Mouse (Mus musculus): ENCODE measurements around the gene Lhx3. TPM values are rescaled to one million over a fixed set of nuclear protein-coding genes. Genes with fewer than 3 reads are reported as not detected.
A peak's percentile ranks its signal among the peaks of the same experiment; 100 is the strongest.

The Lhx3 gene
- total RNA-seq, 2 experiments from 2014 or later = not detected

DNA sequence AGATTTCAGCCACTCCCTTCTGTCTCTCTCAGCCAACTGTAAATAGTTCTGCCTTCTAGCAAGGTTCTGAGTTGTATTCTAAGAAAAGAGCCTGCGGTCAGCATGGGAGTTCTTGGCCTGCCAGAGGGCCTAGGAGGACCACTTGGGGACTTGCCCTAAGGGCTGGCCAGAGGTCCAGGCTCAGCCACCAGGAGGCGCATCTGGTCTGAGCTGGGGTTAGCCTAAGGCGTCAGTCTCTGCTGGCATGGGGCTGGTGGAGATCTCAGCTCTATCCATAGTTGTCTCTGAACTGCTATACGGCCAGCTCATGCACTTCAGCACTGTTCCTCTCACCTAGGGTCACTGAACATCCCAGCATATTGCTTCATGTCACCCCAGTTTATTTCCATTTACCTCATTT is 54.8 kb downstream of the Lhx3 start:
- peak; percentile 44 to 71 for DNase-seq
- intact Hi-C loops (cut with DNase I) = loop anchor here (5.0 kb wide), 1 partner anchor 74 kb away; no protein-coding TSS in a partner anchor

Other genes starting within 250 kb of the Lhx3 start
- gene Camsap1, start 225.0 kb downstream of the Lhx3 start, total RNA-seq (2021) = 10 to 100 TPM; 28.4 to 37.7 TPM
- gene Ubac1, start 186.5 kb downstream of the Lhx3 start, total RNA-seq (2021) = 10 to 100 TPM; 82.3 to 86.5 TPM
- gene Nacc2, start 85.1 kb downstream of the Lhx3 start, total RNA-seq (2021) = 10 to 100 TPM; 16.3 to 19.1 TPM
- gene Qsox2, start 29.2 kb upstream of the Lhx3 start, total RNA-seq (2021) = 10 to 100 TPM; 13.8 to 16.1 TPM
- under 1 TPM; 0.10 to 0.17 TPM for gene Ccdc187, start 86.3 kb upstream of the Lhx3 start, total RNA-seq (2021)
- 100 to 1,000 TPM; 200 to 237 TPM for gene Gpsm1, start 107.2 kb upstream of the Lhx3 start, total RNA-seq (2021)
- 10 to 100 TPM; 15.5 to 16.3 TPM for gene Dnlz, start 143.8 kb upstream of the Lhx3 start, total RNA-seq (2021)
- gene Card9, start 152.6 kb upstream of the Lhx3 start, total RNA-seq (2021) = 1 to 10 TPM; 1.3 to 1.5 TPM
- 10 to 100 TPM; 11.8 to 13.3 TPM for gene Snapc4, start 172.4 kb upstream of the Lhx3 start, total RNA-seq (2021)
- 10 to 100 TPM; 55.4 to 58.6 TPM for gene Entr1, start 181.0 kb upstream of the Lhx3 start, total RNA-seq (2021)
- 100 to 1,000 TPM; 118 to 121 TPM for gene Pmpca, start 181.1 kb upstream of the Lhx3 start, total RNA-seq (2021)
- 10 to 100 TPM; 15.6 to 15.9 TPM for gene Inpp5e, start 200.9 kb upstream of the Lhx3 start, total RNA-seq (2021)
- gene Sec16a, start 236.9 kb upstream of the Lhx3 start, total RNA-seq (2021) = 10 to 100 TPM; 37.4 to 40.5 TPM